17 mouse cellular contexts compared by ENCODE assay signal in genomic region chr10:111592416-111593149, GRCm38 (mm10).
"Had no signal": no experiment of that assay in that cellular context is flagged by ENCODE, and none has a peak within 500 bp of the region (broad histone marks: within the 10 kb centered on the region; RNA-seq: fewer than 3 reads in every experiment).

No protein-coding gene starts in this region.

- H3K27ac ChIP-seq: limb, embryonic 15.5 days; liver, embryonic 14.5 days; macrophage; midbrain, embryonic 12.5 days; midbrain, embryonic 15.5 days; neural tube, embryonic 13.5 days; stomach, embryonic 15.5 days had no signal

- H3K9me3 ChIP-seq: limb, embryonic 15.5 days; midbrain, embryonic 12.5 days; midbrain, embryonic 15.5 days; neural tube, embryonic 13.5 days; stomach, embryonic 15.5 days had no signal

- DNase-seq: kidney, postnatal 14 days; kidney, postnatal 4 days; liver, postnatal 0 days; lung, embryonic 14.5 days; retina, postnatal 1 day; right cerebral cortex, postnatal 25 days; spleen, adult 18-20 months; thymus, postnatal 25 days had no signal

- H3K4me3 ChIP-seq: limb, embryonic 15.5 days; midbrain, embryonic 12.5 days; midbrain, embryonic 15.5 days; neural tube, embryonic 13.5 days; stomach, embryonic 15.5 days had no signal

- ATAC-seq: liver, postnatal 0 days; lung, postnatal 0 days; midbrain, embryonic 15.5 days had no signal

- H3K36me3 ChIP-seq: limb, embryonic 15.5 days; midbrain, embryonic 12.5 days; midbrain, embryonic 15.5 days; neural tube, embryonic 13.5 days; stomach, embryonic 15.5 days had no signal

- H3K4me2 ChIP-seq: limb, embryonic 15.5 days; liver, embryonic 11.5 days; lung, embryonic 14.5 days; midbrain, embryonic 12.5 days; midbrain, embryonic 15.5 days; neural tube, embryonic 13.5 days; stomach, embryonic 15.5 days had no signal

- H3K9ac ChIP-seq: limb, embryonic 15.5 days; liver, embryonic 14.5 days; liver, postnatal 0 days; lung, embryonic 14.5 days; midbrain, embryonic 12.5 days; midbrain, embryonic 15.5 days; neural tube, embryonic 13.5 days; stomach, embryonic 15.5 days had no signal

- H3K4me1 ChIP-seq: midbrain, embryonic 12.5 days had no signal

- H3K27me3 ChIP-seq: limb, embryonic 15.5 days; midbrain, embryonic 12.5 days; midbrain, embryonic 15.5 days; neural tube, embryonic 13.5 days; stomach, embryonic 15.5 days had no signal
